Mouse (Mus musculus) Patski (cell line): ENCODE measurements around the gene Dmkn. TPM values are rescaled to one million over a fixed set of nuclear protein-coding genes. Genes with fewer than 3 reads are reported as not detected.
"Not testable (repeated sequence)": the region's sequence is repeated elsewhere in the genome, so short reads cannot be mapped to it uniquely, and the experiment has no call there.

Source experiments
- ATAC-seq: fragments of 100-300 bp; one replicate; pipeline ENCODE4 v1.8.0; 2021
- CTCF ChIA-PET: fragments of 350-600 bp; sonication (Branson Sonifier 250); formaldehyde crosslinking; loops from one replicate; lab custom pipeline; 2022; ENCODE audit warnings: inconsistent platforms; lab: Charles Lee
- POLR2A ChIA-PET: fragments of 350-600 bp; sonication (Branson Sonifier 250); formaldehyde crosslinking; loops from one replicate; lab custom pipeline; 2022; ENCODE audit warnings: antibody characterized with exemption, inconsistent platforms; lab: Charles Lee
- DNase-seq: peaks from one replicate; pipeline ENCODE4 v3.0.0-alpha.2; 2011; ENCODE audit warnings: low read depth, low spot score
- H3K27me3 ChIP-seq: fragments of 371-371 bp; one replicate; pipeline ENCODE4 v1.5.1; 2021
- CTCF ChIP-seq: fragments of 100-300 bp; IDR thresholded peaks from one replicate; pipeline ENCODE4 v1.5.1; 2021
- in situ Hi-C: fragments of 300-500 bp; cut with MboI; formaldehyde crosslinking; loops from 3 replicates; pipeline ENCODE4 v1.11.1; 2018; ENCODE audit warnings: low pct_unique_long_range_greater_than_20kb, mixed read lengths
- polyA plus RNA-seq: library from polyadenylated mRNA; unstranded; gene quantifications from one replicate; pipeline ENCODE4 v1.2.3, GENCODE M21; 2021

The Dmkn gene
- polyA plus RNA-seq, 1 experiment from 2014 or later = 0.26 TPM

DNA sequence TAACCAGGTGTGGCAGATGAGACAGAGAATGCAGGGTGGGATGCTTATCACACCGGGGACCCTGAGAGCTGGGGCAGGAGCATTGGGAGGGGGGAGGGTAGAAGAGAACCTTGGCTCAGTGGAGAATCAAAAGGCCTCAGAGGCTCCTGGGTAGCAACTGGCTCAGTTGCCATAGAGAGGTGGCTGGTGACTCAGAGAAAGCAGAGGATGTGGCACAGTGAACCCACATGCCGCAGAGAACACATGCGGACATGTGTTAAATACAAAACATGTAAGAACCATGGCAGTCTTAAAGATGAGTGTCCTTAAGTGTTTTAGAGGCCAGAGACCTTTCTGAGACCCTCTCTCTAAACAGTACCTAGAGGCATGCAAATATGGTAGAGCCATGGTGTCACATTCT lies 27.3 kb upstream of the Dmkn start:
- no peak for TF ChIP-seq CTCF
- H3K27me3 ChIP-seq = no peaks in the 10 kb centered on the region
- POLR2A ChIA-PET = no interaction called here
- DNase-seq = no peak
- ATAC-seq = no peak
- CTCF ChIA-PET = interaction anchor here (0.6 kb wide), 1 partner anchor 9 kb away, joined by 3 read pairs; no protein-coding TSS in a partner anchor
- in situ Hi-C loops = no loop called here

DNA sequence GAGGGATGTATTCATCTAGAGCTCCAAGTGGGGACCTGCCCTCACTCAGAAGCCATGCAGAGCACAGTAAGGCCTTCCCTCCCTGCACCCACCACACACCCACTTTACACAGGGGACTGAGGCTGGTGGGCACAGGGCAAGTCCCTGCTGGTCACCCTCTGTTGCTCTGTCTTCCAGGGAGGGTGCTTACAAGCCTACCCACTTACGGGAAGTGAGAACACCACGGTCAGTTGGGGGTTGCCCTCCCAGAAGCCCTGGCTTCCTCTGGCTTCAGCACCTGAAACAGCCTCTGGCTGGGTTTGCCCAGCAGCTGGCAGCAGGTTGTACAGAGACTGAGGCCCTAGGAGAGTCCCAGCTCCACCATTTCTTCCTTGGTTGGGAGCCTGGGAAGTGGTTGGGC lies 21.0 kb upstream of the Dmkn start:
- POLR2A ChIA-PET, H3K27me3 ChIP-seq, CTCF ChIA-PET, in situ Hi-C loops, DNase-seq, ATAC-seq: not testable (repeated sequence)

DNA sequence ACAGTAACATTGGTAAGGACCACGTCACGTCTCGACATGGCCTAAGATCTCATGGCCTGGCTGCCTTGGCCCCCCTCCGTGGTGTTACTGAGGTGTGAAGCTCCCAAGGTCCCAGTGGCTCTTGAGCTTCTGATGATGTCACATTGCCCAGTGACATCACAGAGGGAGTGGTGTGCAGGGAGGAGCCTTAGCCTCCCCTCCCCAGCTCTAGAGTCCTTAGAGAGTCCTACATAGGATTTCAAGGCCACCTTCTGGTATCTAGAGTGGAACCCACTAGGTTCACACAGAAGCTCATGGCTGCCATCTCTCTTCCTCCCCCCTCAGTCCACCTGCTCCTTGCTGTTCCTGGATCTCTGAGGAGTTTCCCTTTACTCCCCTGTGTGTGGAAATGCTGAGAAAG lies 19.9 kb upstream of the Dmkn start, which contains the start of gene Gapdhs:
Gapdhs (minus strand) TSS at position 65 of the 400 bp plus-strand sequence.
- DNase-seq, ATAC-seq, in situ Hi-C loops, H3K27me3 ChIP-seq, POLR2A ChIA-PET: not testable (repeated sequence)
- CTCF ChIA-PET = interaction anchor here (4.3 kb wide), 1 partner anchor 13 kb away, joined by 19 read pairs; the partner anchor contains the start of gene Tmem147

DNA sequence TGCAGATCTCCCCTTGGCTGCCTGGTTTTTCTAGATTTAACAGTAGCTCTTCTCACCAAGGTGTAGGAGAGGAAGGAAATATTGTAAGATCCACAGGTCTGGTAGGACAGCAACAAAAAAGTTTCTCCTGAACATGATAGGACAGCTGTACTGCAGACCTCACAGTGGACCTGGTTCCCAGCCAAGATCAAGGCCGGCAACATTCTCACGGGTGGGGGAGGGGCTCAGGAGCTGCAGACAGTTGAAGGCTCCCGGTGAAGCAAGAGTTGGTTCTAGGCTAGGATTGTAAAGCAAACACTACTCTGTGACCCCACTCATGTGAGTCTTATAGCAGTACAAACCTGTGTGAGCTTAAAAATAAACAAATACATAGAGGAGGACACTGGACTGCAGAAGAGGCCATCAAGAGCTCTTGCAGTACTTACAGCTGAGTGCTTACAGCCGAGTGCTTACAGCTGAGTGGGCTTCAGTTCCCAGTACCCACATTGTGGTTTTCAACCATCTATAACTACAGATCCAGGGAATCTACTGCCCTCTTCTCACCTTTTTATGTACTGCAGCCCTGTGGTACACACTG lies 19.4 kb upstream of the Dmkn start:
- DNase-seq = no peak
- TF ChIP-seq CTCF = no peak
- in situ Hi-C loops = no loop called here
- no peaks in the 10 kb centered on the region for H3K27me3 ChIP-seq
- CTCF ChIA-PET = interaction anchor here (4.3 kb wide), 1 partner anchor 13 kb away, joined by 19 read pairs; the partner anchor contains the start of gene Tmem147
- POLR2A ChIA-PET = no interaction called here
- no peak for ATAC-seq

DNA sequence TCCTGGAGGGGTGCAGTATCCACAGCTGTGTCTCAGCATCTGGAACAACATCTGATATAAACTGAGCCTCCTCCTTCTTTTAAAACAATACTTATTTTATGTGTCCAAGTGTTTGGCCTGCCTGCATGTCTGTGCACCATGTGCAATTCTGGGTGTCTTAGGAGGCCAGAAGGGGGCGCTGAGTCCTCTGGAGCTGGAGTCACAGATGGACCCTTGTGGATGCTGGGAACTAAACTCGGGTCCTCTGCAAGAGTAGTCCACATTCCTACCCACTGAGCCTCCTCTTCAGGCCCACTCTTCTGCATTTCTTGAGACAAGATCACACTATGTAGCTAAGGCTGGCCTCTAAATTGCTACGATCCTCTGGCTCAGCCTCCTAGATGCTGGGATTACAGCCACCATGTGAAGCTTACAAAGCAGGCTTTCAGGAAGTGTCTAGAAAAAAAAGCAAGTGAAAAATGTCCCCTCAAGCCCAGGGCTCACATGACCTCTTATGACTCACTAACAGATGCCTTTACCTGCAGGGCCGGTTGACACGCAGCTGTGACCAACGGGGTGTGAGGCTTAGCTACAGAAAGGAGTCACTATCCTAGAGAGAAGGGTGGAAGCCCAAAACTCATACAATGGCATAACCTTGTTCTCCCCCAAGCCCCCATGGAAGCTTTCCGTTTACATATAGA lies 15.9 kb upstream of the Dmkn start:
- in situ Hi-C loops = no loop called here
- POLR2A ChIA-PET = no interaction called here
- CTCF ChIA-PET = interaction anchor here (2.5 to 4.3 kb wide), 2 partner anchors 11 to 17 kb away, joined by 9 to 19 read pairs; partner anchors contain the start of gene Tmem147

DNA sequence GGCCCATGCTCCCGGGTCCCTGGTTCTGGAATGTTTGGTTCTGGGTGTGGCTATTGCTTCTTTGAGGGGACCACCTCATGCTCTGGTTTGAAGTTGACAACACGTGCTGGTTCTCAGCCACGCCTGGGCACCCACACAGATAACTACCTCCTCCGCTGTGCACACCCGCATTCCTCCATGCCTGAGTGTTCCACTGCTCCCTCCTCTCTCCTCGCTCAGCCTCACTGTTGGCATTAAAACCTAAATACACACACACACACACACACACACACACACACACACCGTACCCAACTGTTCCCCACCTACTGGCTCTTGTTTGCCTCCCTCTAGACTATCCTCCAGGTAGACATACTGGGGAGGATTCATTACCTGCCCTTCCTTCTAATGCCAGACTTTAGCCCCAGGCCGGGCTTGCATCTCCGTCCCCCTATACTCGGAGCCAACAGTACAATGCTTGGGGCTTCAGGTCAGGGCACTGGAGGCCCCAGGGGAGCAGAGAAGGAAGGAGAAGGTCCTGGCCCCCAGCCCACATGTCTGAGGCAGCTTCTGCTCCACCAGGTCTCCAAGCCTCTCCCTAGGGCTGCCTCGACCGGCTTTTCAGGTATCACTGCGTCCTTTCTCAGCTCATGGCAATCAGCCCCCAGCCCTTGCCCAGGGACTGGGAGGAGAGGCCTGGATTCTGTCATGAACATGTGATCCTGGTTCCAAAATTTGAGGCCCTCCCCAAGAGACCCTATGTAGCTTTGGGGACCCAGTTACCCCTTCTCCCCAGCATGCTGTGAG lies 13.5 kb upstream of the Dmkn start:
- no peaks in the 10 kb centered on the region for H3K27me3 ChIP-seq
- ChIA-PET POLR2A (interaction anchor here (0.8 kb wide), 1 partner anchor 19 kb away, joined by 4 read pairs; no protein-coding TSS in a partner anchor), CTCF (no interaction called here)
- in situ Hi-C loops = no loop called here
- no peak for DNase-seq
- ATAC-seq = no peak
- TF ChIP-seq CTCF = no peak

More for the DNA sequence above, 15.9 kb upstream of the Dmkn start:
- no peak for DNase-seq
- ATAC-seq = no peak
- H3K27me3 ChIP-seq = no peaks in the 10 kb centered on the region
- TF ChIP-seq CTCF = no peak

DNA sequence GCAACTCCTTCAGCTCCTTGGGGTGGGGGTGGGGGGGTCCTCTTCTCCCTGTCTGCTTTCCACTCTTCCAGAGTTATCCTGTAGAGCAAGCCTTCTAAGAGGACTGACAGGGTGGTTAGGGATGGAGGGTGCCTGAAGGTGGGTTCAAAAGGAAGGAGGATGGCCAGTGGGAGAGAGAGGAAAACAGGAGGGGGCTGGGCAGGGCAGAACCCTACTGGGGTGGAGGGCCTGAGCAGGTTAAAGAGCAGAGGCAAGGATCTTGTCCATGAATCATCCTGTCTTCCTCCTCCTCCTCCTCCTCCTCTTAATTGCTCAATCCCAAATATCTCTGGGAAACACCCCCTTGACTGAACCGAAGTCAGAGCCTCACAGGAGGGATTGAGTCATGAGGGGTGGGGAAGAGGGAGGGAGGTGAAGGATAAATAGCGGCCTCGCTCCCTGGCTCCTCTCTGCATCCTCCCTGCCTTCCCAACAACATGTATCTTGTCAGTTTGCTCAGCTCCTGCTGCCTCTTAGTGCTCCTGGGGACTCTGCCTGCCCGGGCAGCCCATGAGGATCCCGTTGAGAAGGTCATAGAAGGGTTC lies 12.4 kb upstream of the Dmkn start, which contains the start of gene Sbsn:
Sbsn (plus strand) TSS at position 386 of the 584 bp plus-strand sequence.
- no peak for TF ChIP-seq CTCF
- no peak for ATAC-seq
- H3K27me3 ChIP-seq = no peaks in the 10 kb centered on the region
- in situ Hi-C loops = no loop called here
- no peak for DNase-seq
- POLR2A ChIA-PET = interaction anchor here (0.8 kb wide), 1 partner anchor 20 kb away, joined by 4 read pairs; no protein-coding TSS in a partner anchor
- CTCF ChIA-PET = no interaction called here

DNA sequence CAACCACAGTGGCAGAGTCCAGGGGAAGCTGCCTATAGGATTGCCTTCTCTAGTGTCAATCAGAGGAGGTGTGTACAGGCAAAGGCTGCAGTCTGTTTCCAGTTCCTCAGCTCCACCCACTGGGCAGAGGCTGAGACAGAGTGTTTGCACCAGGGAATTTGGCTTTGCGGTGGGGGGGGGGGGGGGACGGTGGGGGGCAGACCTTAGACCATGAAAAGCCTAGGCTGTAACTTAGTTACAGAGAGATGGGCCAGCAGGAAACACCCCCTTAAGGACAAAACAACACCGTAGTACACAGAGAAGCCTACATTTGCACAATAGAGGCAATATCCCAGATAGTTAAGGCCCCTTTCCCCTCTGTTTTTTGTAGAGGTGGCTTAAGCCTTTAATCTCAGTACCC lies 6.6 kb upstream of the Dmkn start:
- ChIA-PET CTCF (no interaction called here), POLR2A (no interaction called here)
- H3K27me3 ChIP-seq = no peaks in the 10 kb centered on the region
- no peak for ATAC-seq
- in situ Hi-C loops = no loop called here
- DNase-seq = no peak
- no peak for TF ChIP-seq CTCF

DNA sequence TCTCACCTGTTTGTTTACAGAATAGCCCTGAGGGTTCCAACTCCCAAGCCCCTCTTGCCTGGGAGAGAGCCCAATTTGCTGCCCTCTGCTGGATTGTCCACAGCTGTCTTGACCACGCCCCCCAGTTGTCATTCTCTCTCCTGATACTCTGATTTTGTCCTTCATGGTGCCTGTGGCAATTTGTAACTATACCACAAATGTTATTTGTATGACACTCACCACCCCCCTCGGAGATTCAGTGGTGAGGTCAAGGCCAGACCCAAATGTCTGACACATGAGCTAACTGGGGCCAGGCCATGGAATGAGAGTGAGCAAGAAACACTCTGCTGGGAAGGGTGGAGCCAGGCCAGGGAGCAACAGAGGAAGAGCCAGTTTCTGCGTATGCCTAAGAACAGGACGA lies 4.7 kb upstream of the Dmkn start:
- peaks cover under 1% of the 10 kb centered on the region for H3K27me3 ChIP-seq
- POLR2A ChIA-PET = no interaction called here
- CTCF ChIA-PET = interaction anchor here (1.0 to 2.0 kb wide), 5 partner anchors 12 to 106 kb away, joined by 3 to 9 read pairs (median 4); no protein-coding TSS in a partner anchor
- DNase-seq (peak; percentile 30), ATAC-seq (peak; percentile 66)
- in situ Hi-C loops = no loop called here
- no peak for TF ChIP-seq CTCF

DNA sequence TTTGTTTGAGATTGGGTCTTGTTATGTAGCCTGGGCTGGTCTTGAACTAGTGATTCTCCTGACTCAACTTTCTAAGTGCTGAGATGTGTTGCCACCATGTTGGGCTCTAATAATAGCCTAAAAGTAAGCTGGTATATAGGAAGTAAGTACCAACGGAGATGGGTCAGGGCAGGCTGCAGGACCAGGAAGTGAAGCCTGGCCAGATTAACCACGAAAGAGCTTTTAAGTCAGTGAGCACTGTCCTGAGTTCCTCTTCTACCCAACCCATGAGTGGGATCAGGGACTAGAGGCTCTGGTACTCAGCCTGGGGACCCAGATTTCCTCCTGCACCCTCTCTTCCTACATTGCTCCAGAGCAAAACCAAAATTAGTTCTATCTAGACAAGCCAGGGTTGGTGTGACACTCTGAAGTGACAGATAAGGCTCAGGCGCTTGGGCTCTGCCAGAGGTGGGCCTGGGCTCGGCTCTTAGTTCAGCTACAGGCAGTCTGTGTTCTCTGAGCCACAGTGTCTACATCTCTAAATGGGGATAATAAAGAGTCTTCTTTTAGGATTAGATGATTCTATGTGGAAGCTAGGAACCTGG lies 1.7 kb upstream of the Dmkn start:
- peaks cover 3% of the 10 kb centered on the region for H3K27me3 ChIP-seq
- ChIA-PET CTCF (no interaction called here), POLR2A (no interaction called here)
- in situ Hi-C loops = no loop called here
- TF ChIP-seq CTCF = no peak
- DNase-seq (no peak), ATAC-seq (no peak)
